Mouse (Mus musculus) heart, embryonic 11.5 days (tissue): Measurements from ENCODE around the gene Limch1. TPM values are rescaled to one million over a fixed set of nuclear protein-coding genes. Genes with fewer than 3 reads are reported as not detected.

Experiments used
- ATAC-seq: fragments of 200-750 bp; cut with Nextera tagmentation; replicated peaks from 2 replicates; pipeline ENCODE4 v1.8.0; 2017; ENCODE audit warnings: moderate library complexity; ENCODE audit not compliant: insufficient number of reproducible peaks, low FRiP score, low TSS enrichment
- H3K27ac ChIP-seq: fragments of 300-500 bp; sonication (generic); 2 replicates; pipeline ENCODE4 v1.5.1; 2014; ENCODE audit warnings: mild to moderate bottlenecking, low read depth, low read length
- H3K27me3 ChIP-seq: fragments of 300-500 bp; sonication (generic); 2 replicates; pipeline ENCODE4 v1.6.1; 2014; ENCODE audit warnings: mild to moderate bottlenecking, low read length, mixed read lengths; ENCODE audit not compliant: control insufficient read depth, insufficient read depth
- H3K36me3 ChIP-seq: fragments of 300-500 bp; sonication (generic); 2 replicates; pipeline ENCODE4 v1.6.1; 2014; ENCODE audit warnings: mild to moderate bottlenecking, low read length, moderate library complexity, mixed read lengths; ENCODE audit not compliant: control insufficient read depth, insufficient read depth
- H3K4me1 ChIP-seq: fragments of 300-500 bp; sonication (generic); 2 replicates; pipeline ENCODE4 v1.6.1; 2014; ENCODE audit warnings: low read length; ENCODE audit not compliant: control insufficient read depth, insufficient read depth
- H3K4me2 ChIP-seq: fragments of 300-500 bp; sonication (generic); 2 replicates; pipeline ENCODE4 v1.6.1; 2014; ENCODE audit warnings: mild to moderate bottlenecking, moderate library complexity
- H3K4me3 ChIP-seq: fragments of 300-500 bp; sonication (generic); 2 replicates; pipeline ENCODE4 v1.5.1; 2014; ENCODE audit warnings: low read depth, low read length
- H3K9ac ChIP-seq: fragments of 300-500 bp; sonication (generic); 2 replicates; pipeline ENCODE4 v1.6.1; 2014; ENCODE audit warnings: mild to moderate bottlenecking, low read depth, low read length, moderate library complexity
- H3K9me3 ChIP-seq: fragments of 300-500 bp; sonication (generic); replicated peaks from 2 replicates; pipeline ENCODE4 v1.6.1; 2016; ENCODE audit warnings: low read length; ENCODE audit not compliant: control insufficient read depth
- WGBS: fragments of 180-500 bp; shearing (Covaris S2); extraction: QIAGEN DNeasy Blood & Tissue Kit; methylation state at CpG from one replicate; pipeline ENCODE4 v1.1.7; 2014; ENCODE audit not compliant: insufficient replicate concordance; 5-methylcytosine and 5-hydroxymethylcytosine counted together
- polyA plus RNA-seq: library from polyadenylated mRNA; unstranded; fragments of >200 nt; fragmentation: Nextera tagmentation; extraction: Ambion mirVana; gene quantifications from 2 replicates; pipeline ENCODE4 v1.2.1, GENCODE M21; 2014

Gene Limch1
- polyA plus RNA-seq, 1 experiment from 2014 or later = 32.8 TPM

DNA sequence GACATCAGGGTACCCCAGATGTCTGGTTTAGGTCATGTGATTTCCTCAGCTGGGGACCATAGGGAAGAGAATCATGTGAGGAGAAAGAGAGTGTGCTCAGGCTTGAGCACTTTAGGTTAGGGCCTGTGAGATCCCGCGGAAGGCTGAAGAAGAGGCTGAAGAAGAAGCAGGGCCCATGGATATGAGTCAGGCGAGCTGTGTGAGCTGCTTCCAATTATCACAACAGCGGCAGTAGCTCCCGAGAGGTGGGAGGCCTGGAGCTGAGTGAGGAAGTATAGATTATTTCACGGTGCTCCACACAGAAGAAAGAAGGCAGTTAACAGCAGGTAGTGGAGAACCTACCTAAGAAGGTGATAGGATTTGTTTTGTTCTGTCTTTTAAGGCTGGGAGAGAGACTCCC lies 18.5 kb downstream of the Limch1 start:
- Histone ChIP-seq H3K9ac (no peak overlapping the region), H3K4me1 (no peaks in the 10 kb centered on the region), H3K9me3 (no peaks in the 10 kb centered on the region), H3K36me3 (no peaks in the 10 kb centered on the region), H3K4me3 (no peak overlapping the region), H3K27me3 (peaks cover 7% of the 10 kb centered on the region; the same call in 1 of the 2 replicates), H3K27ac (no peak overlapping the region), H3K4me2 (no peak overlapping the region)
- ATAC-seq = no peak
- 66% methylated on average over 6 of the region's 6 CpGs for WGBS

DNA sequence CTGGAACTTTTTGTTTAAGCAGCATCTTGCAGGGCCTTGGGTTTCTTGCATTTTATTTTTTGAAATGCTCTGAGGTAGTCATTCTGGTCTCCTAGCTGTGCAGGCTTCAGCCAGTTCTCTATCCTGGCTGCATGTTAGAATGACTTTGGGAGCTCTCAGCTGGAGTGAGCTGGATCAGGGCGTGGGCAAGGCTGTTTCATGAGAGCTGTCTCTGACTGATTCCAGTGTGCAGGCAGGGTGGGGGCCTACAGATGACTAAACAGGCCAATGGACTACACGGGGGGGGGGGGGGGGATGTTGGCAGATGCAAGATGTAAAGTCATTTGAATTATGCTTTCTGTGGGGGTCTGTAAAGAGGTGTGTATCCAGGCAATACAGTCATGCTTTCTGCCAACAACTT lies 20.3 kb downstream of the Limch1 start:
- Histone ChIP-seq H3K9me3 (no peaks in the 10 kb centered on the region), H3K27ac (no peak overlapping the region), H3K36me3 (no peaks in the 10 kb centered on the region), H3K4me3 (no peak overlapping the region), H3K4me1 (no peaks in the 10 kb centered on the region), H3K27me3 (peaks cover 7% of the 10 kb centered on the region; the same call in 1 of the 2 replicates), H3K9ac (no peak overlapping the region), H3K4me2 (no peak overlapping the region)
- 63% methylated on average over 2 of the region's 2 CpGs for WGBS
- ATAC-seq = no peak

DNA sequence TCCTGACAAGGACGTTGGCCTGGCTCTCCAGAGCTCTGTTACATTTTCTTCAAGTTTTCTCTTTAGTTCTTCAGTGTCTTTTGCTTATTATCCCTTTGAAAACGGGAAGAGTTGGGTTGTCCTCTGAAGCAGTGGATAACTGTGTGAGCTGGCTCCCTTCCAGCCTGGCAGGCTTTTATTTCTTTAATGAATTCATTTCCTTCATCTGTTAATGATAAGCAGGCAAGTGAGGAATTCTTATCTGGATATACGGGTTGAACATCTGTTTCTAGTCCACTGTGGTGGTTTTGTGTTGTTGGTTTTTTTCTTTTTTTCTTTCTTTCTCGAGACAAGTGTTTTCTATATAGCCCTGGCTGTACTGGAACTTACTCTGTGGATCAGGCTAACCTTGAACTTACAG lies 22.4 kb downstream of the Limch1 start:
- H3K4me3 ChIP-seq = no peak overlapping the region
- no peaks in the 10 kb centered on the region for H3K9me3 ChIP-seq
- WGBS = 25% methylated on average over 4 of the region's 4 CpGs
- no peak overlapping the region for H3K4me2 ChIP-seq
- H3K36me3 ChIP-seq = no peaks in the 10 kb centered on the region
- H3K4me1 ChIP-seq = no peaks in the 10 kb centered on the region
- H3K27ac ChIP-seq = no peak overlapping the region
- ATAC-seq = no peak
- H3K27me3 ChIP-seq = peaks cover 9% of the 10 kb centered on the region
- no peak overlapping the region for H3K9ac ChIP-seq

DNA sequence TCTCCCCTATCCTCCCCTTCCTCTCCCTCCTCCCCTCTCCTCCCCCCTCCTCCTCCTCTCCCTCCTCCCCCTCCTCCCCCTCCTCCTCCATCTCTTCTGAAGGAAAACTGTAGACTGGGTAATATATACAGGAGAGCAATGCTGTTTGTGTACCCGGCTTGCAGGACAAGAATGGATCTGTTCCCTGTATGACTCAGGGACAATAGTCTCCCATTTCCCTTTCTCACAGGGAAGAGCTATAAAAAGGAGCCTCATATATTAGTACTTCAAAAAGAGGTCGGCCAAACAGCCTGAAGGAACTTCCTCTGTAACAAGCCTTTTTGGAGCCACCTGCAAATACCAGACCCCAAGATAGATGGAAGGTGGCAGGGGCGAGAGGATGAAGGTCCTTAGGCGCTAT lies 23.4 kb downstream of the Limch1 start:
- no peak for ATAC-seq
- Histone ChIP-seq H3K9me3 (no peaks in the 10 kb centered on the region), H3K36me3 (no peaks in the 10 kb centered on the region), H3K27me3 (peaks cover 5% of the 10 kb centered on the region), H3K4me3 (no peak overlapping the region), H3K27ac (no peak overlapping the region), H3K4me2 (no peak overlapping the region), H3K4me1 (no peaks in the 10 kb centered on the region), H3K9ac (no peak overlapping the region)
- 56% methylated on average over 4 of the region's 4 CpGs for WGBS

DNA sequence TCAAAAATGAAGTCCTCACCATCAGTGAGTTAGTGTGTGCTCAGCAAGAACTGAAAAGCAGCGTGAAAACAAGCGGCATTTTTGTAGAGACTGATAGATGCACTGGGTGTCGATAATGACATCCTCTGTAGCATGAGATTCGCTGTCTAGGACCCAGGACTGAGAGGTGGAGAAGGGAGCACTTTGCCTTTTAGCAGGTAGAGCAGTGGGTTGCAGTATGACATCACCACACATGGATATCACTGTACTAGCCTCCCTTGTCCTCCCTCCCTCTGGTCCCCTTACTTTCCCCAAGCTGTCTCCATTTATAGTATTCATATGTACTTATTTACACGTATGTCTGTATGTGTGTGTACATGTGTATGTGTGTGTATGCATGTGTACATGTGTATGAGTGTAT lies 23.9 kb downstream of the Limch1 start:
- H3K9ac ChIP-seq = no peak overlapping the region
- H3K9me3 ChIP-seq = no peaks in the 10 kb centered on the region
- no peak overlapping the region for H3K4me2 ChIP-seq
- no peak overlapping the region for H3K4me3 ChIP-seq
- peaks cover 2% of the 10 kb centered on the region; the same call in 1 of the 2 replicates for H3K27me3 ChIP-seq
- WGBS = 83% methylated on average over 5 of the region's 5 CpGs
- ATAC-seq = no peak
- no peaks in the 10 kb centered on the region for H3K36me3 ChIP-seq
- no peak overlapping the region for H3K27ac ChIP-seq
- H3K4me1 ChIP-seq = no peaks in the 10 kb centered on the region

DNA sequence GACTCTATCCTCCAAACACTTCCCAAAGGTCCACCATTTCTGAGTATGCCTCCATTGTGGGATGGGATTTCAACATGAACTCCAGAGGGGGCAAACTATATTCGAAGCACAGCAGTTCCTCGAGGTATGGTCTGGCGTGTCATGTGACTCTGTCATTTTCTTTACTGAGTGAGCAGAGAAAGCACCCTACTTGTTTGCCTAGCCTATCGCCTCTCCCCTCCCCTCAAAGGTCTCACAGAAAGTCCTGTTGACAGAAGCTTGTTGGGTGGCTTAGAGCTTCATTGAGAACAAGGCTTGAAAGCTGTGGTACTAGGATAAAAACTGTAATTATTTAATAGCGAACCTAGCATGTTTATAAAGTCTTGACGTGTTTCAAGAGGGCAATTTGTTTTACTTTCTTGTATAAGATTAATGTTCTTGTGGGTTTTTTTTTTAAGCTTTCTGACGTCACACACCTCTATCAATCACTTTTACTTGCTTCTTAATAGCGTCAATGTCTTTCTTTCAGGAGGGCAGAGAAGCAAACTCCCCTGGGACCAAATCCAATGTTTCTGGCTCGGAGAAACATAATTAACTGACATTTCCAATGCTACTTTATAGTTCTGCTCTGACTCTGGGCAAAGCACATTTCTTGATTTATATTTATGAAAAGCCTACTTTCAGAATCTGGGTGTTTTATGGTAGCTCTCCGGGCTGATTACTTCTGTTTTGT lies 32.5 kb downstream of the Limch1 start:
- Histone ChIP-seq H3K4me2 (no peak overlapping the region), H3K9ac (no peak overlapping the region), H3K9me3 (no peaks in the 10 kb centered on the region), H3K27ac (no peak overlapping the region), H3K4me3 (no peak overlapping the region), H3K27me3 (no peaks in the 10 kb centered on the region), H3K36me3 (no peaks in the 10 kb centered on the region), H3K4me1 (no peaks in the 10 kb centered on the region)
- ATAC-seq = no peak
- 69% methylated on average over 10 of the region's 10 CpGs for WGBS

DNA sequence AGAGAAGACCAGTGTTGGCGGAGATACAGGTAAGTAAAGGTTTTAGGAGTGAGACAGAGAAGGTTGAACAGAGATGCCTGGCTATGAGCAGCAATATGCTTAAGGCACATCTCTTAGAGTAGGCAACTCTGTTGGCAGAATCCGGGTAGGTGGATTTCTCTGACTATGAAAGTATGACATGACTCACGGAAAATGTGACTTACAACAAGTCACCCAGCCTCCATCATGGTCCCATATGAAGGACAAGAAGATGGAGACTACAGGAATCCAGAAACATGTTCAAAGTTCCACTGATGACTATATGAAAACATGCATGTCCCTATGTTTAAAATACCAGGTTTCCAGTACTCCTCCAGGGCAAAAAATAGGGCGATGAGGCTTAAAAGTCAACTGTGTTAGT lies 34.7 kb downstream of the Limch1 start:
- Histone ChIP-seq H3K9ac (no peak overlapping the region), H3K36me3 (no peaks in the 10 kb centered on the region), H3K4me1 (no peaks in the 10 kb centered on the region), H3K4me2 (no peak overlapping the region), H3K27me3 (no peaks in the 10 kb centered on the region), H3K4me3 (no peak overlapping the region), H3K27ac (no peak overlapping the region), H3K9me3 (no peaks in the 10 kb centered on the region)
- ATAC-seq = no peak
- WGBS = 89% methylated on average over 4 of the region's 4 CpGs

DNA sequence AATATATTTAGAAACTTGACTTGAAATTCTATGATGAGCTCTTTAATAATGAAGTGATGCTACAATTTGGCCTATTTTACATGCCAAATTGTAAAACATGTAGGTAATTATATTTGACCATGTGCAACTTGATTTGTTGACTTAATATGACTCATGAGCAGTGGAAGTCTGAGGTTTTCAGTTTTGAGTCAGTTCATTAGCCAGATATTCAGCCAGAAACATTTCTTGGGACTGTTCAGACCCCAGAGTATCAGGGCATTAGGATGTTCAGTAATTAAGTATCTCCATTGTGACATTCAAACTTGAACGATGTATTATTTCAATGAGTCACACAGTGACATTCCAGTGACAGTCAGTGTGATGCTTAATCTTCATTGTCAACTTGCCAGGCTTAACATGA lies 35.9 kb downstream of the Limch1 start:
- no peak for ATAC-seq
- Histone ChIP-seq H3K4me3 (no peak overlapping the region), H3K4me1 (no peaks in the 10 kb centered on the region), H3K9ac (no peak overlapping the region), H3K4me2 (no peak overlapping the region), H3K9me3 (no peaks in the 10 kb centered on the region), H3K27ac (no peak overlapping the region), H3K36me3 (no peaks in the 10 kb centered on the region), H3K27me3 (no peaks in the 10 kb centered on the region)
- WGBS = 77% methylated on average over 1 of the region's 1 CpGs

DNA sequence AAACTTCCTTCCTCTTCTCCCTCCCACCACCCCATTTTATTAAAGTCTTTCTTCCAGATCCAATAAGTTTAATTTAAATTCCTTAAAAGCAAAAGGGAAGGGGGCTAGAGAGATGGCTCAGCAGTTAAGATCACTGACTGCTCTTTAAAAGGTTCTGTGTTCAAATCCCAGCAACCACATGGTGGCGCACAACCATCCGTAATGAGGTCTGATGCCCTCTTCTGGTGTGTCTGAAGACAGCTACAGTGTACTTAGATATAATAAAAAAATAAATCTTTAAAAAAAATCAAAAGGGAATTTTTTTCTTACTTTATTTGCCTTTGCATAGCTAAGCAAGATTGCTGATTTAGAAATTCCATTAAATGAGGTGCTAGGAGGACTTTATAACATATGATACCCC lies 37.2 kb downstream of the Limch1 start:
- Histone ChIP-seq H3K36me3 (no peaks in the 10 kb centered on the region), H3K9me3 (no peaks in the 10 kb centered on the region), H3K27ac (no peak overlapping the region), H3K4me2 (no peak overlapping the region), H3K4me1 (no peaks in the 10 kb centered on the region), H3K4me3 (no peak overlapping the region), H3K27me3 (no peaks in the 10 kb centered on the region), H3K9ac (no peak overlapping the region)
- ATAC-seq = no peak
- 72% methylated on average over 2 of the region's 2 CpGs for WGBS
